7 mouse cellular contexts compared by ENCODE assay signal in the genomic region with DNA sequence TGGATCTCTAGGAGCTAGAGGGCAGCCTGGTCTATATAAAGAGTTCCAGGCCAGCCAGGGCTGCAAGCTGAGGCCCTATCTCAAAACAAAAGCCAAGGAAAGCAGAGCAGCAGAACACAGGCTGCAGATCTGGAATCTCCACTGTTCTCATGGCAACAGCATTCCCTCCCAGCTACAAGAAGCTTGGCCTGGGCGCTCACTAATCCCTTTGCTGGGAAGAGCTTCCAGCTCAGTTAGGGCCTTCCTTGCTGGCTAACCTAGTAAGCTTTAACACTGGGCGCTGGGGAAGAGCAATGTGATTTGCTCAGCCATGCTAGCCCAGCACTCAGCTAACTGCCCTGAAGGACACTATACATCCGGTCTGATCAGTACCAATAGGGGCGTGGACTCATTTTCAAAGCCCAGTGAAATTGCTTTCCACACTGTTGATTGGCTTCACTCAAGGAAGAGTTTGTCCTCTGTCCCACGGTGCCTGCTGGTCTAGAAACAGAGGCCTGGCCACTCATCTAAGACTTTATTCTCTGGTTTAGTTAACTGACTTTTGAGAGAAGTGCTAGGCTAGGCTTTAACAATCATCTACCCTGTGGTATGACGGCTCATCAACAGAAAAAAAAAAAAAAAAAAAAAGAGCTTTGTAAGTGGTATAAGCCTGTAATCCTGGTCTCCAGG.
A peak's percentile ranks its signal among the peaks of the same experiment; 100 is the strongest.
DNase-seq lines count a peak whose midpoint lies in the region; ATAC-seq and TF ChIP-seq lines count a peak whose summit lies in the region.

No protein-coding gene starts in this region.

- DNase-seq in left cerebral cortex, postnatal 25 days (ENCODE audit: low spot score in 2 of 2): peak; percentile 47 to 63
- no peak for DNase-seq in left cerebral cortex, adult 18-20 months (ENCODE audit: low spot score in 2 of 2)
- DNase-seq in forebrain, embryonic 14.5 days (ENCODE audit: low spot score): peak; percentile 68
- no peak for DNase-seq in limb, embryonic 10.5 days (ENCODE audit: low spot score)
- DNase-seq in thymus, postnatal 10 days (ENCODE audit: low spot score in 2 of 2): no peak
- DNase-seq in thymus, adult 2 months: no peak
- no peak for DNase-seq in adrenal gland, postnatal 4 days (ENCODE audit: low spot score in 2 of 2)

- no peak overlapping the region for H3K4me2 ChIP-seq in forebrain, embryonic 14.5 days (ENCODE audit: low read length)

- TF ChIP-seq CTCF in thymus, adult 2 months (IDR thresholded peaks at IDR 0.05; ENCODE audit: borderline replicate concordance, control insufficient read depth, extremely low read depth, insufficient read depth, low read length, poor library complexity): no peak

- peaks cover 14% of the 10 kb centered on the region for H3K36me3 ChIP-seq in forebrain, embryonic 14.5 days (ENCODE audit: control insufficient read depth, insufficient read depth, low read length)
- no peaks in the 10 kb centered on the region for H3K36me3 ChIP-seq in limb, embryonic 10.5 days
- peaks cover 18% of the 10 kb centered on the region for H3K36me3 ChIP-seq in thymus, adult 2 months (ENCODE audit: control insufficient read depth, insufficient read depth, low read length)

- 36% methylated on average over 6 of the region's 6 CpGs for WGBS in forebrain, embryonic 14.5 days
- WGBS in limb, embryonic 10.5 days: 59% methylated on average over 6 of the region's 6 CpGs
- WGBS in thymus, adult 2 months: 97% methylated on average over 6 of the region's 6 CpGs

- H3K27me3 ChIP-seq in forebrain, embryonic 14.5 days (replicated peaks; ENCODE audit: control insufficient read depth, insufficient read depth, low read length): no peaks in the 10 kb centered on the region
- H3K27me3 ChIP-seq in limb, embryonic 10.5 days (ENCODE audit: low read depth, poor library complexity, severe bottlenecking): no peaks in the 10 kb centered on the region
- no peaks in the 10 kb centered on the region for H3K27me3 ChIP-seq in thymus, adult 2 months (ENCODE audit: control insufficient read depth, insufficient read depth, low read length)

- H3K4me3 ChIP-seq in forebrain, embryonic 14.5 days (ENCODE audit: low read depth, low read length): no peak overlapping the region
- no peak overlapping the region for H3K4me3 ChIP-seq in limb, embryonic 10.5 days
- H3K4me3 ChIP-seq in thymus, adult 2 months (ENCODE audit: control insufficient read depth, insufficient read depth, low read length): no peak overlapping the region

- H3K9me3 ChIP-seq in forebrain, embryonic 14.5 days (replicated peaks; ENCODE audit: control insufficient read depth, low read length): no peaks in the 10 kb centered on the region
- H3K9me3 ChIP-seq in limb, embryonic 10.5 days (replicated peaks): no peaks in the 10 kb centered on the region

- H3K9ac ChIP-seq in forebrain, embryonic 14.5 days (ENCODE audit: low read length): no peak overlapping the region

- no peak for TF ChIP-seq POLR2A in thymus, adult 2 months (IDR thresholded peaks at IDR 0.05; ENCODE audit: control insufficient read depth, extremely low read depth, insufficient read depth, low read length, poor library complexity)

- peak; percentile 52; the same call in 1 of the 2 replicates for ATAC-seq in forebrain, embryonic 14.5 days

- H3K27ac ChIP-seq in forebrain, embryonic 14.5 days (ENCODE audit: low read depth, low read length): peak overlapping the region; percentile 17; the same call in 1 of the 2 replicates
- peak overlapping the region; percentile 62; the same call in 1 of the 2 replicates for H3K27ac ChIP-seq in limb, embryonic 10.5 days
- H3K27ac ChIP-seq in thymus, adult 2 months (ENCODE audit: control insufficient read depth, insufficient read depth, low read length): no peak overlapping the region

- intact Hi-C loops in left cerebral cortex, postnatal 25 days (cut with DNase I): no loop called here

- peaks cover 6% of the 10 kb centered on the region; the same call in 1 of the 2 replicates for H3K4me1 ChIP-seq in forebrain, embryonic 14.5 days (ENCODE audit: control insufficient read depth, insufficient read depth, low read length)
- peaks cover 5% of the 10 kb centered on the region for H3K4me1 ChIP-seq in limb, embryonic 10.5 days
- no peaks in the 10 kb centered on the region for H3K4me1 ChIP-seq in thymus, adult 2 months (replicated peaks; ENCODE audit: control insufficient read depth, insufficient read depth, low read length)

Comparison
In these comparisons a context has a peak if more than half of its experiments do, and no peak if none do; other contexts are left out.
1. DNase-seq: peak in left cerebral cortex, postnatal 25 days (2 of 2) and forebrain, embryonic 14.5 days (single experiment); none in left cerebral cortex, adult 18-20 months (0 of 2), limb, embryonic 10.5 days (single experiment), thymus, postnatal 10 days (0 of 2), thymus, adult 2 months (single experiment) and adrenal gland, postnatal 4 days (0 of 2).